Mouse (Mus musculus) Muller cell, postnatal 12 days (primary cell): ENCODE results near the gene Psg28.
"Not testable (repeated sequence)": the region's sequence is repeated elsewhere in the genome, so short reads cannot be mapped to it uniquely, and the experiment has no call there.

Source experiments
- DNase-seq: peaks from one replicate; pipeline ENCODE4 v3.0.0-alpha.2; 2015; ENCODE audit errors: inconsistent ontology term

Psg28 gene

DNA sequence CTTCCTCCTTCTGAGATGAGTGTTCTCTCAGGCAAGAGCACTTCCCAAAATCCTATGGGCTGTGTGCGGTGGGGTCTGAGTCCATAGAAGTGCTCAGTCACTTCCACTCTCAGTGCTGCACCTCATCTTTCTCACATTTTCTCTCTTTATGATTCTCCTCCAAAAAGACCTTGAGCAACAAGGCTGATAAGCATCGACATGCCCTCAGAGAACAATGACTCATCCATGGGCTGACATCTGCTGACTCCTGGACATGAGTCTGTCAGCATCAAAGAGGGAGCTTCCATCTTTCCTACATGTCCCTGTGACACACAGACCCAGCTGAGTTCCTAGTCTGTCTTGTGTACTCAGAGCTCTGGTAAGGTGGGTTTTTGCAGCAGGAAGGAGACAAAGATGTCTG is at the start of gene Psg28:
Gene Psg28, minus strand, starts transcription at position 101 of the 400 bp plus-strand sequence.
- DNase-seq, result not testable (repeated sequence)

DNA sequence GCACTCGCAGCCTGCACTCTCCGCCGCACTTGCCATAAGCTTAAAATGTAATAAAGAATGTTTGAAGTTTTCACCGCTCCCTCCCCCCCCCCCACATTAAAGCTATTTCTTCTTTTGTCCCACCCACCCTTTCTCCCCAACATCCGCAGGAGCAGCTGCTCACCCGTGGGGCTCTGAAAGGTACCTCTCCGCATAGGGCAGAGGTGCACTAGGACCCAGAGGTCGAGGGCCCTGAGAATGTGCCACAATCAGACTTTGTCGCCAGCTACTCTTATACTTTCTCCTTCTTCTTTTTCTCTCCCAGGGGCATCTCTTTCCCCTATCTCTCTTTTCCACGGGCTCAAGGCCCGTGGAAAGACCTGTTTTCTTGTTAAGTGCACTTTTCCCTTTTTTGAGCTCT is 28.4 kb downstream of the Psg28 start:
- no peak for DNase-seq

DNA sequence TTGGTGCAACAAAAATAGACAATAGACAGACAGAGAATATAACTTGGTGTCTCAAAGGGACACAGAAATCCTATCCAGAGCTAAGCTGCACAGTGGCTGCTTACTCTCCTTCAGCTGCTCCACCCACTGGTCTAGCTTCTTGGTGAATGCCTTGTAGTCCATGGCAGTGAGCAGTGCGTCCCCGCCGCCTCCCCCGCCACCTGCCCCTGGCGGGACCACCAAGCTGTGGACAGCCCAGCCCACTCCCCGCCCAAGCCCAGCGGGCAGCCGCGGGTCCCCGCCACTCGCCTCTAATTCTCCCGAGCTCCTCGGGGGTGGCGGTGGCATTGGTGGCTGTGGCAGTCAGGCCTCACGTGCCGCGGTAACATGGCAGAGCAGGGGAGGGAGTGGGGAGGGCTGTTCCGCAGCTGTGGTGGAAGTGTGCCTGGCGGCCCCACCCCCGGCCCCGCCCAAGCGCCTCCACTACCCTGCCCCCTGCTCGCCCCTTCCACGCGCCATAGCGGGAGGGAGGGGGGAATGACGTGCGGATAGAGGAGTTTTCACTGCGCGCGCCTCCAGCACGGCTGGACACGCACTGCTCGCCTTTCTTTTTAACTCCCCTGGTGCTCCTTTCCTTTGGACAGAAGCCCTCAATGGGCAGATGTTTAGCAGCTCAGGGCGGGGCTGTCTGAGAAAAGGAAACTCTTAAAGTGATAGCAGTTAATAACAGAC is 29.2 kb downstream of the Psg28 start:
- no peak for DNase-seq

DNA sequence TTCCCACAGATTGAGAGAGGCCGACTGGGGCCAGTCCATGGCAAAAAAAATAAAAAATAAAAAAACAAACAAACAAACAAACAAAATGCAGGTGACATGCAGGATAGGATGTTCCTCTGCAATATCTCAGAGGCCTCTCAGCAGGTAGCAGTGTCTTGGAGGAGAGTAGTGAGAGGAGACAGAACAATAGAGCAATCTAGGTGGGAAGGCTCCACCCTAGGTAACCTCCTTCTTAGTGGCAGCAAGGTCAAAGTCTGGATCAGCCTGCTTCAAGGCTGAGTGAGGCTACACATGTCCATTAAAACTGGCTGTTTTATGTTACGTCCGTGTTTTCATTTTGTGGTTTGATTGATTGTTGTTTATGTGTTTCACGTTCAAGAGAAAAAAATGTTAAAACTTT is 40.4 kb downstream of the Psg28 start:
- not testable (repeated sequence) for DNase-seq

DNA sequence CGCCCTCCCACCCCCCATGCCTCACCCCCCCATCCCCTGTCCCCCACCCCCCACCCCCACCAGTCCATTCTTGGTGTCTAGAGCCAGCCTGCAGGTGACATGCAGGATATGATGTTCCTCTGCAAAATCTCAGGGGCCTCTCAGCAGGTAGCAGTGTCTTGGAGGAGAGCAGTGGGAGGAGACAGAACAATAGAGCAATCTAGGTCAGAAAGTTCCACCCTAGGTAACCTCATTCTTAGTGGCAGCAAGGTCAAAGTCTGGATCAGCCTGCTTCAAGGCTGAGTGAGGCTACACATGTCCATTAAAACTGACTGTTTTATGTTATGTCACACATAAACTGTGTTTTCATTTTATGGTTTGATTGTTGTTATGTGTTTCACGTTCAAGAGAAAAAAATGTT is 53.5 kb downstream of the Psg28 start:
- DNase-seq, result no peak
